Mouse (Mus musculus) testis, postnatal 14 days (tissue): ENCODE measurements around the gene Fads3.

Experiments used
- DNase-seq: peaks from one replicate; pipeline ENCODE4 v3.0.0; 2021; ENCODE audit warnings: low spot score

Fads3 gene

GRCm38 (mm10) chr19:10070186-10070980 is 29.0 kb downstream of the Fads3 start:
- no peak for DNase-seq

DNA sequence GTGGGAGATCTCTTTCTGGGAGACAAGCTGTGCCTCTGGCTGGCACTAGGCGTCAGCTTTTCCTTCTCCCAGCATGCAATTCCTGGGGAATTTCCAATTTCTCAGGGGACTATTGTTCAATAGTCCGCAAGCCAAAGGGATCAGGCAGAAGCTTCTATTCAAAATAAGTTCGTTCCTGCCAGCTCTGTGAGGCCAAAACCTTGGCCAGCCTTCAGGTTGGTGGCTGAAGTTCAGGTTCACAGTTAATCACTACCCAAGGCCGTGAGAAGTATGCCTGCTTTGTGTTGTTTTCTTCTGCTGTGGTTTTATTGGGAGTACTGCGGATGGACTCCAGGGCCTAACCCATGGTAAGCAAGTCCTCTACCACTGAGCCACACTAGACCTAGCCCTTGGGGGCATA is 29.8 kb downstream of the Fads3 start:
- no peak for DNase-seq

- DNase-seq: no peak
Observed at GRCm38 (mm10) chr19:10071892-10072291, 30.5 kb downstream of the Fads3 start.

DNA sequence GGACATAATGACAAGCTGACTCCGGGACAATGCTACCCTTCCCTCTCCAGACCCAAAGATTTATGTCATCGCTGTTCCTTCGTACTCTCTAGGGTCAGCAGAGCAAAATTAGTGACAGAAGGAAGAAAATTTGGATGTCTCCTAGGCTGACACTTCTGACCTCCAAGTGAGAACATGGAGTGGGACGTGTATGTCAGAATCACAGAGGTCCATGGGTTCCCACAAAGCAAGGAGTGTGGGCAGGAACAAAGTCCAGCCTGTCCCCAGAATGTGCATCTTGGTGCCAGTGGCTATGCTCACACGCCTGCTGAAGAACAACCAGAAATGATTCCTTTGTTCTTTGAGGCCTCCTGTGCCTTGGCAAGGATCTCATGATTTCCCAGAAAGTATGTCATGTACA is 31.8 kb downstream of the Fads3 start:
- DNase-seq: no peak

DNA sequence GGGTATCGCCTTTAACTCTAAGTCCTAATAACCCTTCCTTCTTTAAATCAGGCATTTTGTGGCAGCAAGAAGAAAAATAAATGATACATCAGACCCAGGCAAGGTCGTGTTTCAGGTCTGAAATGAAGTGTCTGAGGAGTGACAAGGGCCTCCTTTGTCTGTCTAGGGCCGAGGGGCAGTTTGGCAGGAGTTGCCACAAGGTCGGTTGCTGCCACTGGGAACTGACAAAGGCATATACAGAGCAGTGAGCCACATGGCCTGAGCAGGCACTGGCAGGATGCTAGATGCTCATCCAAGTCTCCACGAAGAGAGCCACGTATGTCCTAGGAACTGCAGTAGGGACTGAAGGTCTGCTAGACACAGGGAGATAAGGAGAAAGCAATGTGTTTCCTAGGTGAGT is 37.0 kb downstream of the Fads3 start:
- DNase-seq: peak; percentile 70

- no peak for DNase-seq
Observed at GRCm38 (mm10) chr19:10080384-10080783, 39.0 kb downstream of the Fads3 start.

DNA sequence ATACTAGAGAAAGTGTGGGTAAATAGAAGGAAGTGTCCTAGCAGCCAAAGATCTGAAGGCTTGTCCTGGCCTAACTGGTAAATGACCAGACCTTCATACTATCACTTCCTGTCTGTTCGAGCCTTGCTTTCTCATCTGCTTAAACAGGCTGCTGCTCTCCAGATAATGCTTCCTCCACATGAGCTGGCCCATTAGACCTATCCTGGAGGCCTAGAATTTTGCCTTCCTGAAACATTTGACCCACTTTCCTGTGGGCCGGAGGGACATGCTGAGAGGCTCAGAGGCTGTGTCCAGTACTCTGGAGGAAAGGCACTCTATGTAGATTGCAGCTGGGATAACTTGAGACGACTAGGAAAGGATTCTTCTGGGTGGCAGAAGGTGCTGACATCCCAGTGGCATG is 40.7 kb downstream of the Fads3 start:
- no peak for DNase-seq

DNA sequence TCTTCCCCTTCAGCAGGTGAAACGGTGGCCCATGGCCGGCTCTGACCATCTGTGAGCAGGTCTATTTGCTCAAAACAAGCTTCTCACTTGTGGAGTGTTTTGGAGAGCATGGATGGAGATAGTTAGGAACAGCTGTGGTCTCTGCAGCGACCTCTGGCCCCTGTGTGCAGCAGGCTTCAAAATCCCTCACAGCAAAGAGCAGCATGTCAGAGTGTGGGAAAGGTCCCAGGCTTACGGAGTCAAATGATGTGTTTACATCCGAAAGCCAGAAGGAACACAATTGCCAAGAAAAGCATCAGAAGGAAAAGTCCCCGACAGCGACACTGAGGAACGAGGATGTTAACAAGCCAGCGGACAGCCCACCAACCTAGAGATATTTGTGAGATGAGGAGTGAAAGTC is 44.1 kb downstream of the Fads3 start:
- no peak for DNase-seq

DNA sequence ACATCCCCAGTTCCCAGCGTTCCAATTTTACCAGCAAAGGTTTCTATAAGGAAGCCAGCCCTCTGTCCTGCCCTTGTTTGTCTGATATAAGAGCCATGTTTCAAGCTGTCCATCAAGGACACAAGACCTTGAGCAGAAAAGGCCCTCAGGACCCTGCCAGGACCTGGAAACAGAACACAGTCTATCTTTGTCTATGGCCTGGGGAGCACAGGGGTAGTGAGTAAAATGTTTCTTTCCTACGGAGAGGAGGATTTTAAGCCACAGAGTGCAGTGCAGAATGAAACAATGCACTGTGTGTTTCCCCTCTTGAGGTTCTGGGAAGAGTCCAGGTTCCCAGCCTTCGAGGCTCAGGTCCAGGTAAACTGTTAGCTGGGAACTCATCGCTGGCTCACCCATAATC is 45.6 kb downstream of the Fads3 start:
- DNase-seq: peak; percentile 76

GRCm38 (mm10) chr19:10093829-10094228 is 52.5 kb downstream of the Fads3 start:
- no peak for DNase-seq

- DNase-seq: peak; percentile 38
Observed at GRCm38 (mm10) chr19:10094695-10095094, 53.3 kb downstream of the Fads3 start.

DNA sequence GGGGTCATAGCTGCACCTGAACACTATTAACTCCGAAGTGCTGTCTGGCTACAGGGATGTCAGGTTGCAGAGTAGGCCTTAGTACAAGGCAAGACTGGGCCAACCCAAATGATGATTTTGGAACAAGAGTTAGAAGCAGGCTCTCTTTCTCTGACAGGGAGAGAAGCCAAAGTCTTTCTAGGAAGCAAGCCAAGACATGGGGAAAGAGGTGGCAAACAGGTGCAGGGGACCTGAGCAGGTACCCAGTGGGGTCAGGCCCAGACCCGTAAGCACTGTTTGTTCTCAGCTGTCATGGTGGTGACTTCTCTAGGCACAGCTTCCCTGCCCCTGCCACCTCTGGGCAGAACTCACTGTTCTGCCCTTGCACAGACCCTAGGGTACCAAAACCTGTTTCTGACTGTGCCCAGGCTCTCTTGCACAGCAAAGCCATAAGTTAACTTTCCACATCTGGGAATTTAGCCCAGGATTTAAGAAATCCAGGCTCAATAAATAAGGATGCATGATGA is 55.1 kb downstream of the Fads3 start:
- no peak for DNase-seq

DNA sequence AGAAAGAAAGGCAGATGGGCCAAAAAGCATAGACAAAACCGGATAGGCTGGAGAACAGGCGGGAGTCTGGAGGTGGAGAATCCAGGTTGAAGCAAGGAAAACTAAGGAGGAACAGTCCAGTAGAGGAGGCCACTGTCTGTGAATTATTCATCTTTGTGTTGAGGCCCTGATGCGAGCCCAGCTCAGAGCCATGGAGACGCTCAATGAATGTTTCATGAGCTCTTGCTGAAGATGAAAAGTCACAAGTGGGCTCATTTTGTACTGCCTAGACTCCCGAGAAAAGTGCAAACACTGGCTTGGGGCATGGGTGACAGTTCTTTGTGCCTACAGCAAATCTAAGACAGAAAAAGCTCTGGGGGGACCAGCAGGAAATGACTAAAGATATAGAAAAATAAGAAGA is 56.5 kb downstream of the Fads3 start:
- DNase-seq: no peak

DNA sequence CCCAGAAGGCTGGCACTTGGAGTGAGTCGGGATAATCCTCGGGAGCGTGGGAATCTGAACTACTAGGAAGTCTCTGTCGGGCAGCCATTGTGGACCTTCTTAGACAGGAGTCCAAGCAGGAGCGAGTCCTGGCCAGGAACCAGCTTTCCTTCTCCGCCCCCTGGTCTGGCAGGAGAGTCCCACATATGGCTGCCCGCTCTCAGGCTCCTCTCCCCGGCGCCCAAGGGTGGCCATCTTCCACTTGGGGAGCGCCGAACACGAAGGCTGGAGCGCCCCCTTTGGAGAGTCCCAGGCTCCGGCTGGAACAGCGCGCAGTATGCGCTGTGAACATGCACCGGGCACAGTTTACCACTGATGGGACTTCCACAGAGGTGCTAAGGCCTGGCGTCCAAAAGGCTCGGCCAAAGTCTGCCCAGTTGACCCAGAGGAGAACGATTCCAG is 59.3 kb downstream of the Fads3 start:
- peak; percentile 83 for DNase-seq

DNA sequence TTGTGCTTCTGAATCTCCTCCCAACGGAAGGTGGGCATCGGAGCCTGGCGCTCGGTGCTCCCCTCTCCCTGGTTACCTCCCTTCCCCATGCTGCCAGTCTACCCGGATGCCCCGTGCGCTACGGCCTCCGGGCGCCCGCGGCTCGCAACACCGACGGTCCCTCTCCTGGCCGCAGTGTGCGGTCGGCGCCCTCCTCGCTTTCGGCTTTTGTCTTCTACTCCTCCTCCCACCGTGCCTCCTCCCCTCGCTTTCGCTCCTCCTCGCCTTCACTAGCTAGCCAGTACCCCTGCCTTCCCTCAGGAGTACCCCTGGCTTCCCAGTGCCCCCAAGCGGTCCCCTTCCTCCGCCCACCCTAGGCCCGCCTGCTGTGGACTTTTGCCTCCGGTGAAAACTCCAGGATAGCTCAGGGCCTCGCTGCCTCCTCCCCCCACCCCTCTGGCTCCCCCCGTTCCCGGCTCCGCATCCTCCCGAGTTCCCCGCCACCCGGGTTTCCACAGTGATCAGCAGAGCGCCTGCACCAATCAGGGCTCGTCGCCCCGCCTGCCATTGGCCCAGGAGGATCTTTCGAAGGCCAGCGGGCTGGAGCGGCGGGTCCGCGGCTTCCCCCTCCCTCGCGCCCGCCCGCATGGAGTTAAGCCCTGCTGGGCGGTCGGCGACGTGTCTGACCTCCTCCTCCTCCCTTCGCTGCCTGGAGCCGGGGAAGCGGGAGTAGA is 60.1 kb downstream of the Fads3 start, which contains the start of gene Fads2:
Gene Fads2 (minus strand): TSS at position 406 of the 713 bp plus-strand sequence.
- peak; percentile 92 for DNase-seq

- DNase-seq: no peak
Observed at GRCm38 (mm10) chr19:10102054-10102700, 60.8 kb downstream of the Fads3 start.

- peak; percentile 57 for DNase-seq
Observed at GRCm38 (mm10) chr19:10104234-10104633, 62.9 kb downstream of the Fads3 start.

DNA sequence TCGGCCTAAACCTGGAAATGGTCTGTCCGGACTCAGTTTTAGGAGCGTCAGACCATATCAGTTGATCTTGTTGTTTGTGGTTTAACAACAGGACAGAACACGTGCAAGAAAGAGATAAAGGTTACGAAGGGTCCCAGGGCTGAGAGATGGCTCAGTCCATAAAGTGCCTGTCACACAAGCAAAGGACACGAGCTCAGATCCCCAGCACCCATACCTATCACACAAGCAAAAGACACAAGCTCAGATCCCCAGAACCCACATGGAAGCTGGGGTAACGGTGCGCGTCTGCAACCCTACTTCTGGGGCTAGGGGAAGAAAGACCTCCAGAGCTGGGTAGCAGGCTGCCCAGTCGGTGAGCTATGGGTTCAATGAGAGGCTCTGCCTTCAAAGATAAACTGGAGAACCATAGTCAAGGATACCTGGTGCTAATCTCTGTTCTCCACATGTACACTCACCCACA is 63.7 kb downstream of the Fads3 start:
- no peak for DNase-seq

- DNase-seq: no peak
Observed at GRCm38 (mm10) chr19:10106634-10107033, 65.3 kb downstream of the Fads3 start.

- no peak for DNase-seq
Observed at GRCm38 (mm10) chr19:10107051-10107611, 65.8 kb downstream of the Fads3 start.

GRCm38 (mm10) chr19:10108129-10108528 is 66.8 kb downstream of the Fads3 start:
- DNase-seq: no peak

- DNase-seq: no peak
Observed at GRCm38 (mm10) chr19:10108666-10109065, 67.3 kb downstream of the Fads3 start.
